Mouse (Mus musculus): ENCODE measurements around the gene Nrcam. TPM values are rescaled to one million over a fixed set of nuclear protein-coding genes. Genes with fewer than 3 reads are reported as not detected.

The Nrcam gene
- polyA plus RNA-seq, 1 experiment from 2014 or later: 5.0 TPM

DNA sequence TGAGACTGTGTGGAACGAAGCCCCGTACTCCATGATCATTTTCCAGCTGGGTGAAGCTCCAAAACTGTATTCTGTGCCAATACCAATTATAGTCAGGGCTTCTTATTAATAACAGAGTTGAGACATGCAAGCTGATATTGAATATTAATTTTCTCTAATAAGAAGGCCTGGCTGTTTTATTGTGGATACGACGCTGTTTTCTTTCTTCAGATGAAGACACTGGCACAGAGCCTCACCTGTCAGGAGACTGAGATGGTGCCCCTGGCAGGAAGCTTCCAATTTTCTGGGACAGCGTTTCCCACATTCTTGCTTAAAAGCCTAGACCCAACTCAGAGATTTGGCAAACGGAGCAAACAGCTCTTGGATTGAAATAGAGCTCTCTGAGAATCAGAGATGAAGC lies 47.3 kb downstream of the Nrcam start:
- 81% methylated on average over 6 of the region's 6 CpGs for WGBS
- ATAC-seq (ENCODE audit: insufficient read depth, low FRiP score, low read depth): no peak
- H3K4me2 ChIP-seq: no peak overlapping the region

DNA sequence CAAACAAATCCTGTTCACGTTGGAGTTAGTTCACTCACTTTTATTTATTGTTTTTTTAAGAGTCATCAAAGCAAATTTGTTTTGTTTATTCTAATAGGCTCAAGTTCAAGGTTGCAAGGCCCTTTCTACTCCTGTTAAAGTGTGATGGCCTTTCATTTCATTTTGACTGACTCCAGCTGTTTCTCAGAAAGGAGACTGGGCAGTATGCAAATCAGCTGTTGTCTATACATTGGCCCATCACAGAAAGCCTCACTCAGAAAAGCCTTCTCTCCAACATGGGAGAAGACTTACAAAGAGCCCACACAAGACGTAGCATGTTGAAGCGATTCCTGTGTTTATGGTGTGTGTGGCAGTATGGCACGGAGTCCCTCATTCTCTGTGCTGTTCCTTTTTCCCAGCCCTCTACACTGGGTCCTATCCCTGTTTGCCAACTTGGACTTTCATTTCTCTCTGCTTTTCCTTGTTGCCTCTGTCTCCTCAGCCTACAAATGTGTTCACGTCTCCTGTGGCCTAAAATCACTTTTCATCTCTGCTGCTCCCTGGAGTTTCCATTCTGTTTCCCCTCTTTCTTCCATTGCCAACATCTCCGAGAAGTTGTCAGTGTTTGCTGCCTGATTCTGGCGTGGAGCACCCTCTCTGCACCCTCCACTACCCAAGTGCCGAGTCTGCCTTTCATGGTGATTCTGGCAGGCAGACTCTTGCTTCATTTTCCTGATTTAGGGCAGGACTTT lies 49.9 kb downstream of the Nrcam start:
- WGBS: 75% methylated on average over 8 of the region's 8 CpGs
- Histone ChIP-seq H3K9me3 (no peaks in the 10 kb centered on the region), H3K4me1 (no peaks in the 10 kb centered on the region), H3K36me3 (no peaks in the 10 kb centered on the region), H3K27ac (no peak overlapping the region), H3K4me2 (no peak overlapping the region), H3K9ac (no peak overlapping the region), H3K4me3 (replicated peaks) (no peak overlapping the region), H3K27me3 (replicated peaks) (no peaks in the 10 kb centered on the region)
- no peak for ATAC-seq (ENCODE audit: insufficient read depth, low FRiP score, low read depth)

More for the DNA sequence above, 47.3 kb downstream of the Nrcam start:
- Histone ChIP-seq H3K9ac (no peak overlapping the region), H3K9me3 (no peaks in the 10 kb centered on the region), H3K4me3 (replicated peaks) (no peak overlapping the region), H3K27ac (no peak overlapping the region), H3K27me3 (replicated peaks) (no peaks in the 10 kb centered on the region), H3K4me1 (no peaks in the 10 kb centered on the region), H3K36me3 (no peaks in the 10 kb centered on the region)

DNA sequence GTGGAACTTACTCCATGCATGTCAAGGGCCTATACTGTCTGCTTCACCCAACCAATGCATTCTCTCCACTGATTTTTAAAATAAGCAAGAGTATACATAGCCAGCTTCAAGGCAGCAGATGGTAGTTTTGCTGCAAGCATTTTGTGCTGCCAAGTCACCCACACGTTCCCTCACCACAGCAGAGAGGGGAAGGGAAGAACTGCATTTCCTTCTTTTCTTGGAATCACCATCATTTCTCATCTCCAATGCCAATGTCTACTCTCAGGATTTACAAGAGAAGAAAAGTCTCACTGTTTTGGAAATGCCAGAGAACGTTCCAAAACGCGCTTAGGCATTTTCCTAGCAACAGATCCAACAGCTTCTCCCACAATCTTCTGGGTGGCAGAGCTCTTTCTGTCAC lies 52.1 kb downstream of the Nrcam start:
- H3K9ac ChIP-seq: no peak overlapping the region
- H3K27me3 ChIP-seq (replicated peaks): no peaks in the 10 kb centered on the region
- WGBS: 83% methylated on average over 4 of the region's 4 CpGs
- H3K9me3 ChIP-seq: no peaks in the 10 kb centered on the region
- H3K36me3 ChIP-seq: no peaks in the 10 kb centered on the region
- no peak overlapping the region for H3K4me3 ChIP-seq (replicated peaks)
- no peak overlapping the region for H3K4me2 ChIP-seq
- H3K4me1 ChIP-seq: no peaks in the 10 kb centered on the region
- no peak overlapping the region for H3K27ac ChIP-seq
- no peak for ATAC-seq (ENCODE audit: insufficient read depth, low FRiP score, low read depth)

DNA sequence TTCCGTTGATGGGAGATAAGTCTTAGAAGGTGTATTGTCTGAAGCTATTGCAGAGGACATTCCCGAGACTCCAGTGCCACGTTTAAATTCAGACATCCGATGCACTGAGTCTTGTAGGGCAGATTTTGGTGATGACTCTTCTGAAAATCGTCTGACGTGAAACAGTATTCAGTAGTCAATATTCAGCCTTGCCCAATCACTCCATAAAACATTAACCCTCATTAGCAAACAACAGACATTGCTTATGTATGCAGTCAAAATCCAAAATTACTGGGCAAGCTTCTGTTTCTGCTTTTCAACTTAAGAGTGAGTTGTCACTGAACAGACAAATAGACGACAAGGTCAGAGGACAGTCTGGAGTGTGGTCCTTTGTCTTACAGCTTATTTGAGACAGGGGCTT lies 57.7 kb downstream of the Nrcam start:
- ATAC-seq (ENCODE audit: insufficient read depth, low FRiP score, low read depth): no peak

DNA sequence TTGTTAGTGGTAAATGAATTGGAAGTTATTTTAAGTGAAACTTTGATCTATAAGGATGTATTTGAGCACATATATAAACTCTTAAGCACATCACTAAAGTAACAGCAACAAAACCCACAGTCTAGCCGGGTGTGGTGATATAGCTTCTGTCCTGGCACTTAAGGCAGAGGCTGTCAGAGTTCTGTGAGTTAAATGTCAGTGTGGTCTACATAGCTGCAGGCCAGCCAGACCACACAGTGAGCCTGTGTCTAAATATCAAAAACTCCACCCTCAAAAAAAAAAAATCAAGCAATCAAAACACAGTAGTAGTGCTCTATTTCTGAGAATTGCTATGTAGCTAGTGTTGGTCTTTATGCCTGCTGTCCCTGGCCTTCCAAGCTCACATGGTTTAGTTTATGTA lies 59.5 kb downstream of the Nrcam start:
- H3K4me1 ChIP-seq: no peaks in the 10 kb centered on the region
- H3K4me3 ChIP-seq (replicated peaks): no peak overlapping the region
- no peak overlapping the region for H3K4me2 ChIP-seq
- ATAC-seq (ENCODE audit: insufficient read depth, low FRiP score, low read depth): no peak
- no peaks in the 10 kb centered on the region for H3K36me3 ChIP-seq
- H3K9me3 ChIP-seq: no peaks in the 10 kb centered on the region
- WGBS: 17% methylated on average over 1 of the region's 1 CpGs
- no peaks in the 10 kb centered on the region for H3K27me3 ChIP-seq (replicated peaks)
- H3K27ac ChIP-seq: no peak overlapping the region
- no peak overlapping the region for H3K9ac ChIP-seq

More for the DNA sequence above, 57.7 kb downstream of the Nrcam start:
- Histone ChIP-seq H3K9ac (no peak overlapping the region), H3K36me3 (no peaks in the 10 kb centered on the region), H3K4me1 (no peaks in the 10 kb centered on the region), H3K27ac (no peak overlapping the region), H3K27me3 (replicated peaks) (no peaks in the 10 kb centered on the region), H3K4me3 (replicated peaks) (no peak overlapping the region), H3K9me3 (no peaks in the 10 kb centered on the region), H3K4me2 (no peak overlapping the region)
- WGBS: 42% methylated on average over 7 of the region's 7 CpGs

DNA sequence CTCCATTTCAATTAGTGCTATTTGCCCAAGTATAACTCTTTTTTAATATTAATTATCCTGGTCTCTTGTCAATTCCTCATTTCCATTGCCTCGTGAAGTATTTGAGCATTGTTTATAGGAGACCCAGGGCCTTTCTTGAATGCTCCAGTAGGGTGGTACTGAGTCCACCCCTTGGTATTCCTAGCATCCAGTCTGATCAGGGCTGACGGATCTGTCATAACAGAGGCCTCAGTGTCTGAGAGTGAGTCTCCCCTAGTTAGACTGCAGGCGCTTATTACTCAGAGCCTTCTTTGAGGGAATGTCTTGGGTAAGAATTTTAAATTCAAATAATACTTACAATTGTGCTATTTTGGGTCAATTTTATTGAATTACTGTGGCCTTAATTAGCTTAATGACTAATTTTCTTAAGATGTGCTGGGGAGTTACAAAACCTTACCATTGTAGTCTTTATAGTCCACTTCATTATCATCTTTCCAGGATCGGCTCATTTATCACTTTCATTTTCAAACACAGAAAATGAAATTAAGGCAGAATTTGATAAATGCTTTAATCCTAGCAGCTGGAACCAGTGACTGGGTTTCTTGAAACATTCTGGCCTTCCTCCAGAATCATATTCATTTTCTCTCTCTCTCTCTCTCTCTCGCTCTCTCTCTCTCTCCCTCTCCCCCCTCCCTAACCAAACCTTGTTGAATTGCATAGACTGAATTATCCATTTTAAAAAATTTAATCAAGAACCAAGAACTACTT lies 61.9 kb downstream of the Nrcam start:
- Histone ChIP-seq H3K27me3 (replicated peaks) (no peaks in the 10 kb centered on the region), H3K4me3 (replicated peaks) (no peak overlapping the region), H3K4me1 (no peaks in the 10 kb centered on the region), H3K4me2 (no peak overlapping the region), H3K9me3 (no peaks in the 10 kb centered on the region), H3K9ac (no peak overlapping the region), H3K27ac (no peak overlapping the region), H3K36me3 (no peaks in the 10 kb centered on the region)
- no peak for ATAC-seq (ENCODE audit: insufficient read depth, low FRiP score, low read depth)
- 59% methylated on average over 5 of the region's 5 CpGs for WGBS

DNA sequence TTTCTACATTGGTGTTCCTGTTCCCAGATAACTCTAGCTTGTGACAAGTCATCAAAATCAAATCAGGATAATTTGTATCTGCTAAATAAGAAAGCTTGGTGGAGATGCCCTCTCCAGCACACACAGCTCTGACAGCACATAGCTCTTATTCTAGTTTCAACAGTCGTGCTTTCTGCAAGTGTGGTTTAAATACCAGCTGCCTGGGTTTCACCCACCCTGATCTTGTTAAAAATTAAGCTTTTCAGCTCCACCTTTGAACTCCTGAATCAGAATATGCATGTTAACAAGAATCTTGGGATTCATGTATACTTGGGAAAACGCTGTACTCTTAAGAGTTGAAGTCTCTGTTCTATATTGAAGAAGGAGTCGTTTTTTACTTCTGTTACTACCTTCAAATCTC lies 66.2 kb downstream of the Nrcam start:
- H3K9me3 ChIP-seq: no peaks in the 10 kb centered on the region
- H3K4me1 ChIP-seq: no peaks in the 10 kb centered on the region
- H3K9ac ChIP-seq: no peak overlapping the region
- no peak overlapping the region for H3K4me3 ChIP-seq (replicated peaks)
- no peak overlapping the region for H3K4me2 ChIP-seq
- H3K36me3 ChIP-seq: no peaks in the 10 kb centered on the region
- no peaks in the 10 kb centered on the region for H3K27me3 ChIP-seq (replicated peaks)
- H3K27ac ChIP-seq: no peak overlapping the region
- 53% methylated on average over 3 of the region's 3 CpGs for WGBS
- ATAC-seq (ENCODE audit: insufficient read depth, low FRiP score, low read depth): no peak

DNA sequence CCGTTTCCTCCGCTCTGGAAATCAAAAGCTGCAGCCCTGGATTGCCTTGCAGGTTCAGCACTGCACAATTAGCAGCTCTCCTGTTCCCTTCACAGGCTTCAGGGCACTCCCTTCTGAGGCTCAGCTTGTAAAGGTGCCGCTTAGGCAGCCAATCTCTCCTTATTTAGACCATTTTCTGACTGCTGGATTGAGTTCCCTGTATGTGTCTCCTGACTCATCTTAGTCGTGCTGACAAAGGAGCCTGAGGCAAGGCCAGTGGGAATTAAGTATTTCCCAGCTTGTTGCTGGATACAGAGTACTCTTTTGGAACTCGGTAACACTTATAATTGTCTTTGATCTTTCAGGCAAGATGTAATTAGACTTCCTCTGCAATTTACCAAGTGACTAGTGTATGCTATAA lies 69.1 kb downstream of the Nrcam start:
- no peaks in the 10 kb centered on the region for H3K9me3 ChIP-seq
- H3K36me3 ChIP-seq: no peaks in the 10 kb centered on the region
- ATAC-seq (ENCODE audit: insufficient read depth, low FRiP score, low read depth): no peak
- no peak overlapping the region for H3K4me3 ChIP-seq (replicated peaks)
- H3K4me1 ChIP-seq: no peaks in the 10 kb centered on the region
- no peak overlapping the region for H3K4me2 ChIP-seq
- H3K9ac ChIP-seq: no peak overlapping the region
- 52% methylated on average over 5 of the region's 5 CpGs for WGBS
- no peaks in the 10 kb centered on the region for H3K27me3 ChIP-seq (replicated peaks)
- no peak overlapping the region for H3K27ac ChIP-seq

DNA sequence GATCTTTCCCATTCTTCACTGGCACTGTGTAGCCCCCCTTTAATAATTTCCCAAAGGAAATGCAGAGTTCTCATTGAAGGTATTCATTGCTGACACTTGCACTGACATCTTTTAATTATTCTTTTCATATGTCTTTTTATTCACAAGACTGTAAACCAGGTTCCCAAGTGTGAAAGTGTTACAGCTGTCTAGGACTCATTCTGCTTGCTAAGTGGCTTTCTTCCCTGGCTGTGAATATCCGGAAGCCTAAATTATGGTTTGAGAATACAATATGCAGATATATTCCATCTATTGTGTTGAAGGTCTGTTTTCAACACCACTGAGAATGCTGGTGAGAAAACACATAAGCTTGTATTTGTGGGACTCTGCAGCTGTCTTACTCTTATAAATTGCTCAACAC lies 73.4 kb downstream of the Nrcam start:
- Histone ChIP-seq H3K9ac (no peak overlapping the region), H3K27me3 (replicated peaks) (no peaks in the 10 kb centered on the region), H3K9me3 (no peaks in the 10 kb centered on the region), H3K27ac (no peak overlapping the region), H3K4me2 (no peak overlapping the region), H3K36me3 (no peaks in the 10 kb centered on the region), H3K4me3 (replicated peaks) (no peak overlapping the region), H3K4me1 (no peaks in the 10 kb centered on the region)
- WGBS: 92% methylated on average over 1 of the region's 1 CpGs
- ATAC-seq (ENCODE audit: insufficient read depth, low FRiP score, low read depth): no peak

DNA sequence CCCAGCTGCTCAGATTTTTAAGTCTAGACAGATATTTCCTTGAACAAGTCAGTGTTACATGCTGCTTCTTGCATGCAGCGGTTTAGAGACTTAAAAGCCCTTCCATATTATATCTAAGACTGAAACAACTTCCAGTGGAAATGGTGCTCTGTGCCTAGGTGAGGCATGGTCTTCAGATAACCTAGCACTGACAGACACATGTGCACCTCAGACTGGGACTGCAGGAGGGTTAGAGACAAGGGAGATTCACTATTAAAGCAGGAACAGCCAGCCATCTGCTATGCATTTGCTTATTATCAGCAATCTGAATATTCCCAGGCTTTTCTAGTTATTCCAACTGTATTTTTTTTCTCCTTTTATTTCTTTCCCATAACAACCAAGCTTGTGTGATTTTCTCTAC lies 74.6 kb downstream of the Nrcam start:
- no peaks in the 10 kb centered on the region for H3K36me3 ChIP-seq
- H3K9ac ChIP-seq: no peak overlapping the region
- no peaks in the 10 kb centered on the region for H3K27me3 ChIP-seq (replicated peaks)
- no peak overlapping the region for H3K4me2 ChIP-seq
- WGBS: 89% methylated on average over 1 of the region's 1 CpGs
- no peak overlapping the region for H3K27ac ChIP-seq
- no peaks in the 10 kb centered on the region for H3K9me3 ChIP-seq
- no peak overlapping the region for H3K4me3 ChIP-seq (replicated peaks)
- H3K4me1 ChIP-seq: no peaks in the 10 kb centered on the region
- no peak for ATAC-seq (ENCODE audit: insufficient read depth, low FRiP score, low read depth)

DNA sequence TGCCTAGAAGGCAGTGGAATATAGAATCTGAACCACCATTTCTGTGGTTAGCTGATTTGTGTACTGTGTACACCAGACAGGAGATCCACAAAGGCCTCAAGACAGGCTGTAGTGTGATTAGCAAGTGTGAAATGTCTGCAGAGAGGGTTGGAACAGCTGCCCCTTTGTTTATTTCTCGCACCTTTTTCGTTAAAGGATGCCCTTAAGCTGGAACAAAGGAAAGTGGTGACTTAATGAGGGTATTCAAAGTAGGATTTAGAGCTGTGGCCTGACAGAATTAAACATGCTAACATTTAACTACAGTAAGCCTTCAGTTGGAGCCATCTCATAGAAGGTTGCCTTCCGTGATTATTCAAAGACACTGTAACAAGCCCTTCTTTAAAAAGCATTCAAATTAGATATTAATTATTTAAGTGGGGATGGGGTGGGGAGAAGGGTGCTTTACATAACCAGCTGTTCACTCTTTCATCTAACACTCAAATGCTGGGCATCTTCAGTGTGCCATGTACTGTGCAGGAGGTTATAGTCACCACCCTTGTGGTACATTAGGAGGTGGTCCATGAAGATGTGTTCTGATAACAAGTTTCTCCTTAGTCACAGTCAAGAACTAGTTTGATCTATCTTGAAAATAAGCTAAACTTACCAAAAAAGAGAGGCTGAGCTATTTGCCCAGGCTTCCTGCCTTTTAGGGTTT lies 75.2 kb downstream of the Nrcam start:
- no peak for ATAC-seq (ENCODE audit: insufficient read depth, low FRiP score, low read depth)
- Histone ChIP-seq H3K4me2 (no peak overlapping the region), H3K9me3 (no peaks in the 10 kb centered on the region), H3K4me3 (replicated peaks) (no peak overlapping the region), H3K27ac (no peak overlapping the region), H3K9ac (no peak overlapping the region), H3K4me1 (no peaks in the 10 kb centered on the region), H3K36me3 (no peaks in the 10 kb centered on the region), H3K27me3 (replicated peaks) (no peaks in the 10 kb centered on the region)
- 41% methylated on average over 3 of the region's 3 CpGs for WGBS

DNA sequence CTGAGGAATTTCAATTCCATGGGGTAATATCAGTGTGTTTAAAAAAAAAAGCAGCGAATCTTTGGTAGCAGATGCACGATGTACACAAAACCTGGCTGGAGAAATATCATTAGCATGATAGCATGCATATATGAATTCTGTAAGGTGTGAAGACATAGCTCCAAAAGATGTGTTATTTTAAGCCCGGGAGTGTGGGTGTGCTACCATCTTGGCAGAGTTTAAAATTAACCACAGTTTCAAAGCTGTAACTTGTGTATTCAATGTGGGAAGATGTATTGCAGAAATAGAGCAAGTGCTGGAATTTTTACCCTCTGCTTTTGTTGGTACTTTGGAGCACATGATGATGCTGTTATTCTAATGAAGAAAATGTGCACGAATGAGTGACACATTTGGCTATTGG lies 81.1 kb downstream of the Nrcam start:
- H3K4me1 ChIP-seq: no peaks in the 10 kb centered on the region
- WGBS: 79% methylated on average over 4 of the region's 4 CpGs
- H3K27me3 ChIP-seq (replicated peaks): no peaks in the 10 kb centered on the region
- H3K9ac ChIP-seq: no peak overlapping the region
- no peak overlapping the region for H3K27ac ChIP-seq
- ATAC-seq (ENCODE audit: insufficient read depth, low FRiP score, low read depth): no peak
- H3K9me3 ChIP-seq: no peaks in the 10 kb centered on the region
- H3K36me3 ChIP-seq: no peaks in the 10 kb centered on the region
- H3K4me2 ChIP-seq: no peak overlapping the region
- H3K4me3 ChIP-seq (replicated peaks): no peak overlapping the region
